Mouse (Mus musculus) stomach, postnatal 0 days (tissue): ENCODE measurements around the gene Tspo. TPM values are rescaled to one million over a fixed set of nuclear protein-coding genes. Genes with fewer than 3 reads are reported as not detected.

ENCODE experiments used
- ATAC-seq: fragments of 200-750 bp; cut with Nextera tagmentation; 2 replicates; pipeline ENCODE4 v1.8.0; 2017; ENCODE audit not compliant: low FRiP score, low TSS enrichment
- DNase-seq: peaks from one replicate; pipeline ENCODE4 v3.0.0-alpha.2; 2016; ENCODE audit warnings: low spot score
- H3K27ac ChIP-seq: fragments of 300-500 bp; sonication (generic); replicated peaks from 2 replicates; pipeline ENCODE4 v1.5.1; 2014; ENCODE audit warnings: mild to moderate bottlenecking, control low read depth
- H3K27me3 ChIP-seq: fragments of 300-500 bp; sonication (generic); 2 replicates; pipeline ENCODE4 v1.6.1; 2014; ENCODE audit warnings: low read length; ENCODE audit not compliant: control insufficient read depth, insufficient read depth
- H3K36me3 ChIP-seq: fragments of 300-500 bp; sonication (generic); 2 replicates; pipeline ENCODE4 v1.6.1; 2014; ENCODE audit warnings: low read length, mixed read lengths; ENCODE audit not compliant: control insufficient read depth, insufficient read depth
- H3K4me1 ChIP-seq: fragments of 300-500 bp; sonication (generic); replicated peaks from 2 replicates; pipeline ENCODE4 v1.6.1; 2014; ENCODE audit warnings: antibody characterized with exemption; ENCODE audit not compliant: control insufficient read depth, insufficient read depth
- H3K4me2 ChIP-seq: fragments of 300-500 bp; sonication (generic); replicated peaks from 2 replicates; pipeline ENCODE4 v1.6.1; 2014; ENCODE audit warnings: low read depth, mild to moderate bottlenecking, control low read depth, moderate library complexity
- H3K4me3 ChIP-seq: fragments of 300-500 bp; sonication (generic); 2 replicates; pipeline ENCODE4 v1.5.1; 2014; ENCODE audit warnings: low read depth, low read length, control low read depth
- H3K9ac ChIP-seq: fragments of 300-500 bp; sonication (generic); 2 replicates; pipeline ENCODE4 v1.6.1; 2014; ENCODE audit warnings: mild to moderate bottlenecking, low read length, control low read depth, mixed read lengths
- H3K9me3 ChIP-seq: fragments of 300-500 bp; sonication (generic); 2 replicates; pipeline ENCODE4 v1.6.1; 2016; ENCODE audit warnings: low read length; ENCODE audit not compliant: control insufficient read depth
- CTCF ChIP-seq: IDR thresholded peaks from 2 replicates; pipeline ENCODE4 v1.5.1; 2016; ENCODE audit warnings: antibody characterized with exemption, low read depth, mild to moderate bottlenecking, moderate library complexity
- EP300 ChIP-seq: optimal IDR thresholded peaks from 2 replicates; pipeline ENCODE3; 2016; ENCODE audit warnings: antibody characterized with exemption
- WGBS: fragments of 180-500 bp; shearing (Covaris S2); extraction: QIAGEN DNeasy Blood & Tissue Kit; methylation state at CpG from one replicate; pipeline ENCODE4 v1.1.7; 2014; 5-methylcytosine and 5-hydroxymethylcytosine counted together
- polyA plus RNA-seq: library from polyadenylated mRNA; unstranded; fragments of >200 nt; fragmentation: Nextera tagmentation; extraction: Ambion mirVana; gene quantifications from 2 replicates; pipeline ENCODE4 v1.2.1, GENCODE M21; 2015

The Tspo gene
- polyA plus RNA-seq, 1 experiment from 2014 or later, result 284 TPM

DNA sequence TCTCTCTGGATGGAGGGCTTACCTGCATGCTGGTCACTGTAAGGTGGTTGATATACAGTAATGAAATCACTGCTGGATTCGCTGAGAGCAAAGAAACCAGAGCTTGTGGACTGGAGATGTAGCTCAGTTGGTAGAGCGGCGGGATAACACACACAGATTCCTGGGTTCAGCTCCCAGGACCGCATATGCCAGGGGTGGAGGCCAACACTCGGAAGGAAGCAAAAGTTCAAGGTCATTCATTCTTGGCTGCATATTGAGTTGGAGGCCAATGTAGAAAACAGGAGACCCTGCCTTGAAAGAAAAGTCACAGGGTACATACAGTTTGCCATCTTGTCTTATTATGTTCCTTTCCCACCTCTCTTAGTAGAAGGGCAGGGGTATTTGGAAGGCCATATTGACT, 33.6 kb upstream of the Tspo start:
- no peak overlapping the region for H3K9ac ChIP-seq
- no peak for TF ChIP-seq CTCF
- no peak for TF ChIP-seq EP300
- no peak for ATAC-seq
- no peaks in the 10 kb centered on the region for H3K36me3 ChIP-seq
- H3K27me3 ChIP-seq, result no peaks in the 10 kb centered on the region
- no peak overlapping the region for H3K4me2 ChIP-seq
- 71% methylated on average over 5 of the region's 5 CpGs for WGBS
- H3K4me1 ChIP-seq, result no peaks in the 10 kb centered on the region; the same call in 1 of the 2 replicates
- H3K9me3 ChIP-seq, result no peaks in the 10 kb centered on the region
- no peak overlapping the region for H3K4me3 ChIP-seq
- DNase-seq, result no peak
- no peak overlapping the region; the same call in 1 of the 2 replicates for H3K27ac ChIP-seq

DNA sequence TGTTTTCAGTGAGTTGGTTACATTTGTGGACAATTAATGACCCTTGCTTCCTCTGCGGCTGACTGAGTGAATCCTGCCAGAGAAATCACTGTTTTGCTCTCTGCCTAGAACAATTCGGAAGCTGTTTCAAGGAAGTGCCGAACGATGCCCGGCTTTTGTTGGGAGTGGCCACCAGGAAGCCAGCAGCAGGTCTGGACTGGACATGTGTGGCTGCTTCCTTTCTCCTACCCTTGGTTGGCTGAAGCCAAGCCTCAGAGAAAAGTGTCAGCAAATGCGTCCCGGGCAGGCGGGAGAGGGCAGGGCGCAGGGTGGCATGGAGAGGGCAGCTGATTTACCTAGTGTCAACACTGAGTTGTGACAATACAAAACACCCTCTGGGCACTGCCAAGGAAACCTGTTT, 33.2 kb upstream of the Tspo start:
- Histone ChIP-seq H3K27ac (peak overlapping the region; percentile 58; the same call in 1 of the 2 replicates), H3K4me2 (no peak overlapping the region), H3K27me3 (no peaks in the 10 kb centered on the region), H3K4me1 (no peaks in the 10 kb centered on the region; the same call in 1 of the 2 replicates), H3K9ac (no peak overlapping the region), H3K4me3 (no peak overlapping the region), H3K9me3 (no peaks in the 10 kb centered on the region), H3K36me3 (no peaks in the 10 kb centered on the region)
- DNase-seq (peak; percentile 57), ATAC-seq (peak; percentile 56)
- no peak for TF ChIP-seq EP300
- no peak for TF ChIP-seq CTCF
- WGBS, result 33% methylated on average over 9 of the region's 9 CpGs

- Histone ChIP-seq H3K4me1 (no peaks in the 10 kb centered on the region; the same call in 1 of the 2 replicates), H3K27ac (peak overlapping the region; percentile 58; the same call in 1 of the 2 replicates), H3K9me3 (no peaks in the 10 kb centered on the region), H3K36me3 (no peaks in the 10 kb centered on the region), H3K27me3 (no peaks in the 10 kb centered on the region), H3K4me3 (no peak overlapping the region), H3K9ac (no peak overlapping the region), H3K4me2 (no peak overlapping the region)
- no peak for DNase-seq
- TF ChIP-seq CTCF (no peak), EP300 (no peak)
- ATAC-seq, result peak; percentile 8; the same call in 1 of the 2 replicates
- 56% methylated on average over 6 of the region's 6 CpGs for WGBS
Measured at GRCm38 (mm10) chr15:83530688-83531087, 32.7 kb upstream of the Tspo start.

- Histone ChIP-seq H3K4me3 (no peak overlapping the region), H3K4me1 (no peaks in the 10 kb centered on the region; the same call in 1 of the 2 replicates), H3K9me3 (no peaks in the 10 kb centered on the region), H3K36me3 (no peaks in the 10 kb centered on the region), H3K4me2 (no peak overlapping the region), H3K9ac (no peak overlapping the region), H3K27me3 (no peaks in the 10 kb centered on the region), H3K27ac (no peak overlapping the region)
- 97% methylated on average over 4 of the region's 5 CpGs for WGBS
- ATAC-seq (no peak), DNase-seq (no peak)
- TF ChIP-seq EP300, result no peak
- TF ChIP-seq CTCF, result peak; percentile 58
Measured at GRCm38 (mm10) chr15:83531961-83532469, 31.4 kb upstream of the Tspo start.

DNA sequence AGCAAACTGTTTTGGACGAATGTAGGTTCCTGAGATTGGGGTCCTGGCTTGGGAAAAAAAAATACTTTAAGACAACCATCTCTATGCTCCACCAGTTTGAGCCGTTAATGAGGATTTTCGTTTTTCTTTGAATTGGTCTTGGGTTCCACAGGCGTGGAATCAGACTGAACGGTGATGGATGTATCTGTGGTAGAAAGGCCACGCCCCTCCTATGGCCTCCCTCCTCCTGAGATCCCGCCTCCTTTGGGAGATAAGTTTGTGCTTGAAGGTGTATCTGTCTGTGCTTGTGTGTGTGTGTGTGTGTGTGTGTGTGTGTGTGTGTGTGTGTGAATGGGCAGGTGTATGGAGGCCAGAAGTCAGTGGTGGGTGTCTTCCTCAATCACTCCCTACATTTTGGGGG, 30.8 kb upstream of the Tspo start:
- Histone ChIP-seq H3K4me2 (no peak overlapping the region), H3K4me3 (no peak overlapping the region), H3K9ac (no peak overlapping the region), H3K4me1 (no peaks in the 10 kb centered on the region; the same call in 1 of the 2 replicates), H3K36me3 (no peaks in the 10 kb centered on the region), H3K27ac (no peak overlapping the region), H3K27me3 (no peaks in the 10 kb centered on the region), H3K9me3 (no peaks in the 10 kb centered on the region)
- ATAC-seq (no peak), DNase-seq (no peak)
- TF ChIP-seq CTCF (no peak), EP300 (no peak)
- WGBS, result 63% methylated on average over 7 of the region's 7 CpGs

GRCm38 (mm10) chr15:83534960-83535889, 28.2 kb upstream of the Tspo start:
- Histone ChIP-seq H3K4me1 (no peaks in the 10 kb centered on the region; the same call in 1 of the 2 replicates), H3K4me3 (no peak overlapping the region), H3K27ac (peak overlapping the region; percentile 58; the same call in 1 of the 2 replicates), H3K9me3 (no peaks in the 10 kb centered on the region), H3K36me3 (no peaks in the 10 kb centered on the region), H3K27me3 (no peaks in the 10 kb centered on the region), H3K9ac (no peak overlapping the region; the same call in 1 of the 2 replicates), H3K4me2 (no peak overlapping the region)
- WGBS, result 46% methylated on average over 17 of the region's 17 CpGs
- TF ChIP-seq CTCF (no peak), EP300 (no peak)
- peak; percentile 82 for ATAC-seq
- DNase-seq, result peak; percentile 70
